Mouse (Mus musculus) ovary, adult 2 months (tissue): Measurements from ENCODE around the gene Olfr911-ps1. TPM values are rescaled to one million over a fixed set of nuclear protein-coding genes. Genes with fewer than 3 reads are reported as not detected.

Source experiments
- polyA plus RNA-seq: library from polyadenylated mRNA; depleted of rRNA; stranded (reverse); fragments of >200 nt; gene quantifications from 2 replicates; pipeline ENCODE4 v1.2.3, GENCODE M21; 2012; rRNA removed

Olfr911-ps1 gene
- polyA plus RNA-seq = not detected in 2 replicates

DNA sequence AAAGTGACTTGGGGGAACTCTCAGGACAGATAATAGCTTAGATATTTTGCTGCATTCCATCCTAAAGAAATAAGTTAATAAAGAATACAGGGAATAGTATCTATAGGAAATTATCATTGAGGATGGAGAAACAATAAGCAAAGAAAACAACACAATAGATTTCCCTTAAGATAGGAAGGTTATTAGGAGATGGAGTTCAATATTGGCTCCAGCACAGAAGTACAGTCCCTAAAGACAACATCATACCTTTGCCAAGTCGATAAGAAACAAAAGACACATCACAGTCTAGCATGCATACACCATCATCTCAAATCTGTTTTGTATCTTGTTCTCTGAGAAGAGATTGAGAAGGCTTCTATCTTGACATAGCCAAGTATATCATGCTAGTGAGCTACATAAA is at the start of gene Olfr911-ps1:
TSS of gene Olfr911-ps1 (plus strand) at position 301 of the 400 bp plus-strand sequence.

GRCm38 (mm10) chr9:38486785-38487184 is 34.6 kb upstream of the Olfr911-ps1 start, which contains the start of gene Olfr906:
TSS of gene Olfr906 (plus strand) at chr9:38487085.

GRCm38 (mm10) chr9:38495501-38495900 is 25.9 kb upstream of the Olfr911-ps1 start, which contains the start of gene Olfr907:
TSS of gene Olfr907 (plus strand) at chr9:38495801.

DNA sequence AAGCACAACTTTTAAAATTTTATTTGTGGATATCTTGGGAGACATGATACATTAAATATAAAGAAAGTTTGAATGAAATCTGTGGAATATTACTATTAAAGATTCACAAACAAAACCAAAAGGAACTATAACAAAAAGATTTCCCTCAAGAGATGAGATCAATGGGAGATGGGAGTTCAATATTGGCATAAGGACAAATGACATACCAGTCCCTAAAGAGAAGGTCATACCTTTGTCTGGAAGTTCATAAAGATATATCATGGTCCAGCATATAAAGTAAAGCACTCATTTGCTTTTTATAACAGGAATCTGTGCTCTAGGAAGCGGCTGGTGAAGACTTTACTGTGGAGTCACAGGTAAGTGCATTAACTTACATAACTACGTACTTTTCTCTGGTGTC is 16.2 kb downstream of the Olfr911-ps1 start, which contains the start of gene Olfr910:
TSS of gene Olfr910 (plus strand) at position 301 of the 400 bp plus-strand sequence.

Other genes starting within 250 kb of the Olfr911-ps1 start
- not detected in 2 replicates for gene Olfr896-ps1, start 230.5 kb upstream of the Olfr911-ps1 start, polyA plus RNA-seq
- gene Olfr25, start 192.5 kb upstream of the Olfr911-ps1 start, polyA plus RNA-seq = not detected in 2 replicates
- gene Olfr898, start 173.2 kb upstream of the Olfr911-ps1 start, polyA plus RNA-seq = not detected in 2 replicates
- gene Olfr250, start 154.7 kb upstream of the Olfr911-ps1 start, polyA plus RNA-seq = not detected in 2 replicates
- gene Olfr251, start 144.5 kb upstream of the Olfr911-ps1 start, polyA plus RNA-seq = not detected in 2 replicates
- gene Olfr147, start 119.9 kb upstream of the Olfr911-ps1 start, polyA plus RNA-seq = not detected in 2 replicates
- gene Olfr901, start 92.1 kb upstream of the Olfr911-ps1 start, polyA plus RNA-seq = not detected in 2 replicates
- not detected in 2 replicates for gene Olfr902, start 73.9 kb upstream of the Olfr911-ps1 start, polyA plus RNA-seq
- not detected in 2 replicates for gene Olfr904, start 58.4 kb upstream of the Olfr911-ps1 start, polyA plus RNA-seq
- gene Olfr905, start 50.5 kb upstream of the Olfr911-ps1 start, polyA plus RNA-seq = not detected in 2 replicates
- gene Olfr906, start 34.5 kb upstream of the Olfr911-ps1 start, polyA plus RNA-seq = not detected in 2 replicates
- gene Olfr907, start 25.8 kb upstream of the Olfr911-ps1 start, polyA plus RNA-seq = not detected in 2 replicates
- not detected in 2 replicates for gene Olfr910, start 16.3 kb downstream of the Olfr911-ps1 start, polyA plus RNA-seq
- gene Olfr912, start 58.6 kb downstream of the Olfr911-ps1 start, polyA plus RNA-seq = not detected in 2 replicates
- gene Olfr913, start 71.2 kb downstream of the Olfr911-ps1 start, polyA plus RNA-seq = not detected in 2 replicates
- not detected in 2 replicates for gene Olfr914, start 83.5 kb downstream of the Olfr911-ps1 start, polyA plus RNA-seq
- not detected in 2 replicates for gene Olfr916, start 138.3 kb downstream of the Olfr911-ps1 start, polyA plus RNA-seq
- not detected in 2 replicates for gene Olfr917, start 144.3 kb downstream of the Olfr911-ps1 start, polyA plus RNA-seq
- gene Olfr918, start 153.0 kb downstream of the Olfr911-ps1 start, polyA plus RNA-seq = not detected in 2 replicates
- not detected in 2 replicates for gene Olfr919, start 182.1 kb downstream of the Olfr911-ps1 start, polyA plus RNA-seq
- 15.2 and 15.4 TPM in 2 replicates for gene Vwa5a, start 196.7 kb downstream of the Olfr911-ps1 start, polyA plus RNA-seq
- 0.16 and 0.20 TPM in 2 replicates for gene Olfr920, start 230.7 kb downstream of the Olfr911-ps1 start, polyA plus RNA-seq